Mouse (Mus musculus): Measurements from ENCODE around the gene Trio. TPM values are rescaled to one million over a fixed set of nuclear protein-coding genes. Genes with fewer than 3 reads are reported as not detected.
A peak's percentile ranks its signal among the peaks of the same experiment; 100 is the strongest.

Trio gene
- polyA plus RNA-seq, 1 experiment from 2014 or later, result 8.8 TPM

DNA sequence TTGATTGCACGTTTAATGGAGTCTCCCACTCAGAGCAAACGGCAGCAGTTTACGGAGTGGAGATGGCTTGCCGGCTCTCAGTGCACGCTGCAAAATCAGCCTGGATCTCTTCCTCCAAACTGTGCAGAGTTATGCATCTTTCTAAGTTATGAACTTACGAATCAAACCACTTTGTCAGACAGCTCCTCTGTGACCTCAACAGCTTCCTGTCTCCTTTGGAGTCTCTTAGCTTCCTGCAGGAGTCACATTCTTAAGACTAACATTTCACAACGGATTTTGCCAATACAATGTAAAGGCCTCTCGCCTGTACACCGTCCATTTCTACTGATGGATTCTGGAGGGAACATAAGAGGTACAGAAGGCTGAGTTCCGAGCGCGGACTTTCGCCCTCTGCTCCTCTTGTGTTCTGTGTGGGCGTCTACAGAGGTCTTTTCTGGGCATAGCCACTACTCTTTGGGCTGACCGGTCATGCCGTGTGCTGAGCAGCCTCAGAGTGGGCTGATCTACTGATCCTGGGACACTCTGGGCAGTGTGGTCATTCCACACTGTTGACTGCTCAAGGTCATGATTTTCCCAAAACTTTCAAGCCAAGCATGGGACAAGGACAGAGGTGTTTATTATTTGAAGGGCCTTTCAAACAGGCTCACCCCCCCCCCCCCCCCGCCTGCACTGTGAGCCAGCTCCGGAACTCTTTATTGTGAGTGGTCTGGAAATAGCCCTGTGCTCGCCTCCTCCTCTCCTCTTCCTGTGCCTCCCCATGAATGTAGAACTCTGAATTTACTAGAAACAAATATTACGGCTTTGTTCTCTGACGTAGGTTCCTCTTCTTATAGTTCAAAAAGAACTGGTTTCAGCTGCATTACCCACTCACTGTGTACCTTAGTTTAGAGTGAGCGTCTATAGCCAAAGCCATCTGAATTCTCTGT is 229.4 kb downstream of the Trio start:
- ATAC-seq (ENCODE audit: low FRiP score, low TSS enrichment) (peak; percentile 53; the same call in 1 of the 2 replicates), DNase-seq (ENCODE audit: low spot score) (no peak)
- Histone ChIP-seq H3K4me3 (ENCODE audit: low read depth, low read length) (no peak overlapping the region), H3K9ac (ENCODE audit: low read length) (no peak overlapping the region), H3K27me3 (ENCODE audit: control insufficient read depth, insufficient read depth, low read length) (no peaks in the 10 kb centered on the region), H3K4me1 (replicated peaks; ENCODE audit: control insufficient read depth, insufficient read depth) (peaks cover 2% of the 10 kb centered on the region; the same call in 1 of the 2 replicates), H3K36me3 (ENCODE audit: control insufficient read depth, insufficient read depth, low read length) (peaks cover 6% of the 10 kb centered on the region), H3K27ac (replicated peaks) (no peak overlapping the region), H3K9me3 (ENCODE audit: control insufficient read depth, low read length) (no peaks in the 10 kb centered on the region), H3K4me2 (replicated peaks; ENCODE audit: low read depth) (no peak overlapping the region)
- 56% methylated on average over 22 of the region's 22 CpGs for WGBS
- TF ChIP-seq EP300 (optimal IDR thresholded peaks at IDR 0.05) (no peak), CTCF (IDR thresholded peaks at IDR 0.05; ENCODE audit: low read depth) (no peak)

DNA sequence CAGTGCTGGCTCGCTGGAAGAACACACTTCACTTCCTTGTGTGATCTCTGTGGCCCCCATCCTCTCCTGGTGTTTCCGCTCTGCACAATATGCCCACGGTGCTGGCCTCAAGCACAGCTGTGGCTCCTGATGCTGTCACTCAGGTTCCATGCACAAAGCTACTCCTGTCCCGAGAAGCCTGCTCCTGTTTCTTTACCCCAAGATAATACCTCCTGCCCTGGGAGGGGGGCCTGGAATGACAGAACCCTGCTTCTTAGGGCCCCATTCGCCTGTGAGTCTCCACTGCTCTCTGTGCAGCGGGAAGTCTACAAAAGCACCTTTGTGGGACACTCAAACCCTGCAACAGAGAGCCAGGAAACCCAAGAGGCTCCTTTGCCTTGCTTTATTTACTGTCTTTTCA is 232.4 kb downstream of the Trio start:
- TF ChIP-seq CTCF (IDR thresholded peaks at IDR 0.05; ENCODE audit: low read depth) (no peak), EP300 (optimal IDR thresholded peaks at IDR 0.05) (no peak)
- no peak for DNase-seq (ENCODE audit: low spot score)
- no peaks in the 10 kb centered on the region for H3K27me3 ChIP-seq (ENCODE audit: control insufficient read depth, insufficient read depth, low read length)
- 54% methylated on average over 6 of the region's 6 CpGs for WGBS
- no peak overlapping the region for H3K9ac ChIP-seq (ENCODE audit: low read length)
- no peaks in the 10 kb centered on the region for H3K9me3 ChIP-seq (ENCODE audit: control insufficient read depth, low read length)
- no peak overlapping the region for H3K4me3 ChIP-seq (ENCODE audit: low read depth, low read length)
- peaks cover 6% of the 10 kb centered on the region for H3K36me3 ChIP-seq (ENCODE audit: control insufficient read depth, insufficient read depth, low read length)
- H3K4me1 ChIP-seq (replicated peaks; ENCODE audit: control insufficient read depth, insufficient read depth), result peaks cover 2% of the 10 kb centered on the region; the same call in 1 of the 2 replicates
- ATAC-seq (ENCODE audit: low FRiP score, low TSS enrichment), result no peak
- H3K27ac ChIP-seq (replicated peaks), result no peak overlapping the region
- no peak overlapping the region for H3K4me2 ChIP-seq (replicated peaks; ENCODE audit: low read depth)

DNA sequence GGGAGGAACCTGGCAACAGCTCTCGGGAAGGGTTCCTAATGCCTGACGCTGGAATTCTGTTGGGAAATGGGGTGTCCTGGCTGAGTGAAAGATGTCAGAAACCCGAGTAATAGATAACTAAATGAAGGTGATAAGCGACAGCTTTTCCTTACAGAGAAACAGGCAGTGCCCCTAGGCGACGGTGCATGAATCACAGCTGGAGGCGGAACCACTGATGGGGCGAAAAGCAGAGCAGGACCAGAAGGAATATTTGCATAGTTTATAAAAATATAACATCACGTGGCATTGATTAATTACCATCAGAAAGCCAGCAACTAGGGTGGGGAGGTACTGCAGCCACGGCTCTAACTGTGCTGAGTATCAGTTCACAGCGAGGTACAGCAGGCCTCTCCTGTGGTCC is 233.2 kb downstream of the Trio start:
- no peaks in the 10 kb centered on the region for H3K27me3 ChIP-seq (ENCODE audit: control insufficient read depth, insufficient read depth, low read length)
- H3K36me3 ChIP-seq (ENCODE audit: control insufficient read depth, insufficient read depth, low read length), result peaks cover 6% of the 10 kb centered on the region
- peaks cover 2% of the 10 kb centered on the region; the same call in 1 of the 2 replicates for H3K4me1 ChIP-seq (replicated peaks; ENCODE audit: control insufficient read depth, insufficient read depth)
- H3K4me3 ChIP-seq (ENCODE audit: low read depth, low read length), result no peak overlapping the region
- H3K4me2 ChIP-seq (replicated peaks; ENCODE audit: low read depth), result no peak overlapping the region
- no peaks in the 10 kb centered on the region for H3K9me3 ChIP-seq (ENCODE audit: control insufficient read depth, low read length)
- ATAC-seq (ENCODE audit: low FRiP score, low TSS enrichment) (no peak), DNase-seq (ENCODE audit: low spot score) (no peak)
- WGBS, result 35% methylated on average over 11 of the region's 11 CpGs
- H3K9ac ChIP-seq (ENCODE audit: low read length), result no peak overlapping the region
- no peak overlapping the region for H3K27ac ChIP-seq (replicated peaks)
- peak; percentile 19; the same call in 1 of the 2 replicates for TF ChIP-seq CTCF (IDR thresholded peaks at IDR 0.05; ENCODE audit: low read depth)
- no peak for TF ChIP-seq EP300 (optimal IDR thresholded peaks at IDR 0.05)

- Histone ChIP-seq H3K36me3 (ENCODE audit: control insufficient read depth, insufficient read depth, low read length) (no peaks in the 10 kb centered on the region), H3K27ac (replicated peaks) (no peak overlapping the region), H3K9ac (ENCODE audit: low read length) (no peak overlapping the region), H3K4me3 (ENCODE audit: low read depth, low read length) (no peak overlapping the region), H3K4me1 (replicated peaks; ENCODE audit: control insufficient read depth, insufficient read depth) (peaks cover 2% of the 10 kb centered on the region; the same call in 1 of the 2 replicates), H3K4me2 (replicated peaks; ENCODE audit: low read depth) (no peak overlapping the region), H3K9me3 (ENCODE audit: control insufficient read depth, low read length) (no peaks in the 10 kb centered on the region), H3K27me3 (ENCODE audit: control insufficient read depth, insufficient read depth, low read length) (no peaks in the 10 kb centered on the region)
- 73% methylated on average over 5 of the region's 5 CpGs for WGBS
- TF ChIP-seq CTCF (IDR thresholded peaks at IDR 0.05; ENCODE audit: low read depth) (no peak), EP300 (optimal IDR thresholded peaks at IDR 0.05) (no peak)
- ATAC-seq (ENCODE audit: low FRiP score, low TSS enrichment) (no peak), DNase-seq (ENCODE audit: low spot score) (no peak)
Observed at GRCm38 (mm10) chr15:27791141-27791540, 234.5 kb downstream of the Trio start.

GRCm38 (mm10) chr15:27790699-27791098 is 234.9 kb downstream of the Trio start:
- Histone ChIP-seq H3K4me1 (replicated peaks; ENCODE audit: control insufficient read depth, insufficient read depth) (peaks cover 2% of the 10 kb centered on the region), H3K27ac (replicated peaks) (no peak overlapping the region), H3K27me3 (ENCODE audit: control insufficient read depth, insufficient read depth, low read length) (no peaks in the 10 kb centered on the region), H3K9me3 (ENCODE audit: control insufficient read depth, low read length) (no peaks in the 10 kb centered on the region), H3K9ac (ENCODE audit: low read length) (no peak overlapping the region), H3K4me2 (replicated peaks; ENCODE audit: low read depth) (no peak overlapping the region), H3K36me3 (ENCODE audit: control insufficient read depth, insufficient read depth, low read length) (no peaks in the 10 kb centered on the region), H3K4me3 (ENCODE audit: low read depth, low read length) (no peak overlapping the region)
- no peak for DNase-seq (ENCODE audit: low spot score)
- 88% methylated on average over 6 of the region's 6 CpGs for WGBS
- TF ChIP-seq EP300 (optimal IDR thresholded peaks at IDR 0.05) (no peak), CTCF (IDR thresholded peaks at IDR 0.05; ENCODE audit: low read depth) (no peak)
- ATAC-seq (ENCODE audit: low FRiP score, low TSS enrichment), result no peak

- no peaks in the 10 kb centered on the region for H3K27me3 ChIP-seq (ENCODE audit: control insufficient read depth, insufficient read depth, low read length)
- H3K9me3 ChIP-seq (ENCODE audit: control insufficient read depth, low read length), result no peaks in the 10 kb centered on the region
- H3K4me2 ChIP-seq (replicated peaks; ENCODE audit: low read depth), result no peak overlapping the region
- 40% methylated on average over 3 of the region's 3 CpGs for WGBS
- 0 out of 2 replicates have a peak overlapping the region, but pooled peaks have one; percentile 49 for H3K27ac ChIP-seq (replicated peaks)
- H3K4me3 ChIP-seq (ENCODE audit: low read depth, low read length), result no peak overlapping the region
- no peak overlapping the region for H3K9ac ChIP-seq (ENCODE audit: low read length)
- no peaks in the 10 kb centered on the region for H3K36me3 ChIP-seq (ENCODE audit: control insufficient read depth, insufficient read depth, low read length)
- H3K4me1 ChIP-seq (replicated peaks; ENCODE audit: control insufficient read depth, insufficient read depth), result peaks cover 7% of the 10 kb centered on the region
- TF ChIP-seq EP300 (optimal IDR thresholded peaks at IDR 0.05) (no peak), CTCF (IDR thresholded peaks at IDR 0.05; ENCODE audit: low read depth) (no peak)
- DNase-seq (ENCODE audit: low spot score) (no peak), ATAC-seq (ENCODE audit: low FRiP score, low TSS enrichment) (no peak)
Observed at GRCm38 (mm10) chr15:27789325-27789724, 236.3 kb downstream of the Trio start.

All from stomach, postnatal 0 days (tissue).